Mouse (Mus musculus): ENCODE data around the gene Fgfr2.
A peak's percentile ranks its signal among the peaks of the same experiment; 100 is the strongest.

Gene Fgfr2

GRCm38 (mm10) chr7:132056565-132056964 lies 1066.6 kb downstream of the Fgfr2 start:
- DNase-seq (ENCODE audit: low spot score), result no peak

GRCm38 (mm10) chr7:132046662-132047061 lies 1076.5 kb downstream of the Fgfr2 start:
- DNase-seq (ENCODE audit: low spot score), result no peak

- DNase-seq (ENCODE audit: low spot score), result no peak
These were observed 1091.1 kb downstream of the Fgfr2 start for GRCm38 (mm10) chr7:132031940-132032531.

- DNase-seq (ENCODE audit: low spot score), result no peak
These were observed 1096.5 kb downstream of the Fgfr2 start for GRCm38 (mm10) chr7:132026671-132027070.

- no peak for DNase-seq (ENCODE audit: low spot score)
These were observed 1097.6 kb downstream of the Fgfr2 start for GRCm38 (mm10) chr7:132025591-132025990.

- no peak for DNase-seq (ENCODE audit: low spot score)
These were observed 1107.2 kb downstream of the Fgfr2 start for GRCm38 (mm10) chr7:132015933-132016332.

GRCm38 (mm10) chr7:132015193-132015592 lies 1108.0 kb downstream of the Fgfr2 start:
- no peak for DNase-seq (ENCODE audit: low spot score)

- no peak for DNase-seq (ENCODE audit: low spot score)
These were observed 1109.2 kb downstream of the Fgfr2 start for GRCm38 (mm10) chr7:132013970-132014369.

- DNase-seq (ENCODE audit: low spot score), result no peak
These were observed 1110.0 kb downstream of the Fgfr2 start for GRCm38 (mm10) chr7:132012969-132013679.

- DNase-seq (ENCODE audit: low spot score), result peak; percentile 16
These were observed 1114.1 kb downstream of the Fgfr2 start for GRCm38 (mm10) chr7:132009002-132009401.

GRCm38 (mm10) chr7:132005996-132006696 lies 1117.0 kb downstream of the Fgfr2 start:
- no peak for DNase-seq (ENCODE audit: low spot score)

GRCm38 (mm10) chr7:131992873-131993272 lies 1130.3 kb downstream of the Fgfr2 start:
- DNase-seq (ENCODE audit: low spot score), result no peak

GRCm38 (mm10) chr7:131992226-131992625 lies 1130.9 kb downstream of the Fgfr2 start:
- DNase-seq (ENCODE audit: low spot score), result no peak

- no peak for DNase-seq (ENCODE audit: low spot score)
These were observed 1134.1 kb downstream of the Fgfr2 start for GRCm38 (mm10) chr7:131989056-131989455.

GRCm38 (mm10) chr7:131978609-131979008 lies 1144.5 kb downstream of the Fgfr2 start:
- no peak for DNase-seq (ENCODE audit: low spot score)

- DNase-seq (ENCODE audit: low spot score), result no peak
These were observed 1147.3 kb downstream of the Fgfr2 start for GRCm38 (mm10) chr7:131975867-131976266.

- no peak for DNase-seq (ENCODE audit: low spot score)
These were observed 1152.9 kb downstream of the Fgfr2 start for GRCm38 (mm10) chr7:131970255-131970654.

- DNase-seq (ENCODE audit: low spot score), result no peak
These were observed 1156.1 kb downstream of the Fgfr2 start for GRCm38 (mm10) chr7:131966916-131967494.

- no peak for DNase-seq (ENCODE audit: low spot score)
These were observed 1156.9 kb downstream of the Fgfr2 start, which contains the start of gene Gpr26 for GRCm38 (mm10) chr7:131966023-131966915. TSS of gene Gpr26 (plus strand) at chr7:131966460.

- DNase-seq (ENCODE audit: low spot score), result no peak
These were observed 1162.6 kb downstream of the Fgfr2 start for GRCm38 (mm10) chr7:131960551-131960950.

- DNase-seq (ENCODE audit: low spot score), result no peak
These were observed 1164.4 kb downstream of the Fgfr2 start for GRCm38 (mm10) chr7:131958705-131959104.

GRCm38 (mm10) chr7:131953402-131953801 lies 1169.7 kb downstream of the Fgfr2 start:
- DNase-seq (ENCODE audit: low spot score), result no peak

Data from lung, postnatal 25 days (tissue).